Mouse (Mus musculus) brain, embryonic 14.5 days (tissue): ENCODE results near the gene Mob1b.

Source experiments
- CTCF ChIP-seq: fragments of 200-500 bp; IDR thresholded peaks from 2 replicates; pipeline ENCODE4 v1.5.1; 2012; ENCODE audit warnings: inconsistent platforms, mild to moderate bottlenecking, moderate library complexity, borderline replicate concordance; ENCODE audit not compliant: insufficient read depth, insufficient read length; ENCODE audit errors: extremely low read depth
- POLR2A ChIP-seq: fragments of 200-500 bp; IDR thresholded peaks from 2 replicates; pipeline ENCODE4 v1.6.1; 2012; ENCODE audit warnings: mild to moderate bottlenecking, inconsistent platforms, borderline replicate concordance; ENCODE audit not compliant: poor library complexity, insufficient read depth, insufficient read length, severe bottlenecking; ENCODE audit errors: extremely low read depth

DNA sequence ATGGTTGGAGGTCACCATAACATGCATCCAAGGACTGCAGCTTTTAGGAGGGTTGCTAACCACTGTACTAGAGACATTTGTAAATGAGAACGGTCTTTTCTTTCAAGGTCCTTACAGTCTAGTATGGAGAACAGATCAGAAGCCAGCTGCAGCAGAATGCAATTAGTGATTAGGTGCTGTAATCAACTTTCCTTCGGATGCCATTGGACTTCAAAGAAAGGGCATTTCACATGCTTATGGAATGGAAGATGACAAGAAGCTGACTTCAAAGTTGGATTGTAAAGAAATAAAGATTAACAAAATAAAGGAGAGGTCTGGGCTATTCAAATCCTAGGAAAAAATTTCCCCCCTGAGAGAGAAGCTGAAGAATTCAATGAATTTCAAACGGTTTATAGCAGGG lies 36.4 kb upstream of the Mob1b start:
- TF ChIP-seq CTCF (no peak), POLR2A (no peak)
